Mouse (Mus musculus) CH12.LX (cell line): ENCODE results near the gene Rab37. TPM values are rescaled to one million over a fixed set of nuclear protein-coding genes. Genes with fewer than 3 reads are reported as not detected.

Source experiments
- DNase-seq: peaks from one replicate; pipeline ENCODE4 v3.0.0-alpha.2; 2013; ENCODE audit errors: extremely low read depth
- H3K27ac ChIP-seq: 2 replicates; pipeline ENCODE4 v1.5.1; 2012; ENCODE audit warnings: low read depth, mild to moderate bottlenecking, control low read depth, moderate library complexity; ENCODE audit not compliant: insufficient read depth
- H3K27me3 ChIP-seq: replicated peaks from 2 replicates; pipeline ENCODE3; 2012; ENCODE audit warnings: inconsistent platforms
- H3K36me3 ChIP-seq, 2 experiments: replicated peaks in 1 of 2; 2 replicates each; pipeline versions ENCODE3 to v1.6.1; 2012; ENCODE audit warnings: inconsistent platforms in 1 of 2, low read length in 1 of 2, mild to moderate bottlenecking in 1 of 2, mixed read lengths in 1 of 2, moderate library complexity in 1 of 2; ENCODE audit not compliant: control insufficient read depth in 1 of 2, insufficient read depth in 1 of 2
- H3K4me1 ChIP-seq, 2 experiments: 2 replicates each; pipeline ENCODE4 v1.6.1; 2012; ENCODE audit warnings: inconsistent platforms in 1 of 2, moderate library complexity in 1 of 2; ENCODE audit not compliant: insufficient read depth in 2 of 2, control insufficient read depth in 1 of 2
- H3K4me2 ChIP-seq: 2 replicates; pipeline ENCODE4 v1.6.1; 2012; ENCODE audit warnings: low read depth, mild to moderate bottlenecking, control low read depth; ENCODE audit not compliant: poor library complexity, insufficient read depth, severe bottlenecking
- H3K4me3 ChIP-seq, 3 experiments: fragments of 150-350 bp in 1 of 3; sonication (generic) in 1 of 3; replicated peaks in 1 of 3; 2 replicates each; pipeline versions ENCODE3 to v1.5.1; 2011 to 2012; ENCODE audit warnings: low read depth in 2 of 3, low read length in 2 of 3, mild to moderate bottlenecking in 2 of 3, moderate library complexity in 2 of 3, control low read depth in 1 of 3, improper control_type of control experiment in 1 of 3, inconsistent platforms in 1 of 3, mixed read lengths in 1 of 3; ENCODE audit not compliant: poor library complexity in 1 of 3
- H3K79me2 ChIP-seq: replicated peaks from 2 replicates; pipeline ENCODE4 v1.6.1; 2012; ENCODE audit warnings: mild to moderate bottlenecking, moderate library complexity; ENCODE audit not compliant: control insufficient read depth, poor library complexity, insufficient read depth, severe bottlenecking; ENCODE audit errors: extremely low read depth
- H3K9ac ChIP-seq: 2 replicates; pipeline ENCODE4 v1.6.1; 2012; ENCODE audit warnings: low read depth, mild to moderate bottlenecking, control low read depth, moderate library complexity; ENCODE audit not compliant: insufficient read depth
- H3K9me3 ChIP-seq: replicated peaks from 2 replicates; pipeline ENCODE3; 2012; ENCODE audit warnings: low read length, inconsistent platforms, mixed read lengths
- BHLHE40 ChIP-seq: IDR thresholded peaks from 2 replicates; pipeline ENCODE4 v1.6.1; 2011; ENCODE audit warnings: mild to moderate bottlenecking, low read depth, low read length, improper control_type of control experiment
- CTCF ChIP-seq, 2 experiments: IDR thresholded peaks in 1 of 2; conservative IDR thresholded peaks in 1 of 2; 2 replicates each; pipeline ENCODE4 v1.5.1; 2011 to 2012; ENCODE audit warnings: low read depth in 2 of 2, low read length in 2 of 2, improper control_type of control experiment in 1 of 2, inconsistent platforms in 1 of 2, mild to moderate bottlenecking in 1 of 2, moderate library complexity in 1 of 2
- ELF1 ChIP-seq: IDR thresholded peaks from 2 replicates; pipeline ENCODE4 v1.6.1; 2014; ENCODE audit warnings: low read depth, mild to moderate bottlenecking, inconsistent platforms, low read length, improper control_type of control experiment
- EP300 ChIP-seq: IDR thresholded peaks from 2 replicates; pipeline ENCODE4 v1.6.1; 2011; ENCODE audit warnings: low read length, improper control_type of control experiment
- ETS1 ChIP-seq: conservative IDR thresholded peaks from 2 replicates; pipeline ENCODE4 v1.6.1; 2012; ENCODE audit warnings: low read depth, mild to moderate bottlenecking, inconsistent platforms, low read length, improper control_type of control experiment, moderate library complexity
- MAZ ChIP-seq: IDR thresholded peaks from 2 replicates; pipeline ENCODE4 v1.6.1; 2012; ENCODE audit warnings: low read depth, mild to moderate bottlenecking, inconsistent platforms, low read length, improper control_type of control experiment, moderate library complexity
- MXI1 ChIP-seq: IDR thresholded peaks from 2 replicates; pipeline ENCODE4 v1.6.1; 2011; ENCODE audit warnings: mild to moderate bottlenecking, low read depth, low read length, improper control_type of control experiment
- MYC ChIP-seq: IDR thresholded peaks from 2 replicates; pipeline ENCODE4 v1.6.1; 2011; ENCODE audit warnings: low read depth, mild to moderate bottlenecking, improper control_type of control experiment, low read length
- RAD21 ChIP-seq: IDR thresholded peaks from 2 replicates; pipeline ENCODE4 v1.6.1; 2011; ENCODE audit warnings: low read depth, mild to moderate bottlenecking, low read length, improper control_type of control experiment, moderate library complexity
- RCOR1 ChIP-seq: conservative IDR thresholded peaks from 2 replicates; pipeline ENCODE4 v1.6.1; 2012; ENCODE audit warnings: low read depth, mild to moderate bottlenecking, inconsistent platforms, low read length, improper control_type of control experiment
- TCF12 ChIP-seq: IDR thresholded peaks from 2 replicates; pipeline ENCODE4 v1.6.1; 2014; ENCODE audit warnings: low read depth, mild to moderate bottlenecking, inconsistent platforms, low read length, improper control_type of control experiment
- ZKSCAN1 ChIP-seq: IDR thresholded peaks from 2 replicates; pipeline ENCODE4 v1.6.1; 2012; ENCODE audit warnings: low read depth, inconsistent platforms, low read length, improper control_type of control experiment, borderline replicate concordance
- ZMIZ1 ChIP-seq: IDR thresholded peaks from 2 replicates; pipeline ENCODE4 v1.6.1; 2012; ENCODE audit warnings: low read depth, mild to moderate bottlenecking, inconsistent platforms, low read length, improper control_type of control experiment
- ZNF384 ChIP-seq: IDR thresholded peaks from 2 replicates; pipeline ENCODE4 v1.6.1; 2012; ENCODE audit warnings: low read depth, low read length, improper control_type of control experiment, inconsistent platforms
- dilution Hi-C: fragments of 300-500 bp; cut with MboI; formaldehyde crosslinking; loops from 2 replicates; pipeline ENCODE4 v1.14.3; 2020; ENCODE audit warnings: low sequenced_read_pairs; ENCODE audit not compliant: extremely low pct_unique_long_range_greater_than_20kb, extremely low pct_ligation_motif_present
- in situ Hi-C: fragments of 300-500 bp; cut with MboI; formaldehyde crosslinking; loops from 3 replicates; pipeline ENCODE4 v1.14.3; 2019; ENCODE audit warnings: low sequenced_read_pairs, low pct_ligation_motif_present, low pct_unique_long_range_greater_than_20kb, mixed read lengths
- polyA plus RNA-seq: library from polyadenylated mRNA; unstranded; fragments of >175 nt; gene quantifications from 2 replicates; pipeline ENCODE4 v1.2.1, GENCODE M21; 2012; ENCODE audit warnings: low read depth; ENCODE audit not compliant: insufficient read length
- total RNA-seq, 2 experiments: library from RNA; depleted of rRNA; stranded (reverse); fragments of 300-350 nt in 1 of 2; fragments of >200 nt in 1 of 2; gene quantifications; 2 replicates each; pipeline ENCODE4 v1.2.3; 2012 to 2014

Rab37 gene
- total and polyA plus RNA-seq, 3 experiments = 2.0 to 3.6 (median 2.3) TPM

DNA sequence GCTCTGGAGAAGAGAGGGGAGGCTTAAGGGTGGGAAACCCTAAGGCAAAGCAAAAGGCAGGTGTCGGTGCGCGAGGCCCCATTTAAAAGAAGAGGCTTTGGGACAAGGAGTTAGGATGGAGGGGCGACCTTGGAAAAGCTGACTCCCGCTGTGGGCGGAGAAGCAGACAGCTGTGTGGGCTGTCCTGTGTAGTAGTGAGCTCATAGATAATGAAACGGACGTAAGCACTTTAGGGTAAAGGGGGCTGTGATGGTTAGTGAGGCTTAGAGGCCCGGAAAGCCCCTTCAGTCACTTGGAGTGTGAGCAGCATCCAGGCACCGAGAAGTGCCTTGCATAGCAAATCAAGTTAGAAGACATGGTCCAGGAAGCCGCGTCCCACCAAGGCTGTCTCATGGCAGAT lies 96.5 kb downstream of the Rab37 start, which contains the start of gene Nat9:
Nat9 (minus strand) TSS at position 167 of the 400 bp plus-strand sequence.
- Histone ChIP-seq H3K36me3 (peaks cover 26 to 60% of the 10 kb centered on the region in 2 experiments), H3K4me2 (peak within 1 kb of the TSS; percentile 83), H3K4me1 (peaks cover 12 to 43% of the 10 kb centered on the region in 2 experiments), H3K9ac (peak within 1 kb of the TSS; percentile 73), H3K27ac (peak within 1 kb of the TSS; percentile 57), H3K9me3 (no peaks in the 10 kb centered on the region), H3K4me3 (peak within 1 kb of the TSS; percentile 71 to 94 (median 82)), H3K79me2 (no peaks in the 10 kb centered on the region; the same call in 1 of the 2 replicates), H3K27me3 (no peaks in the 10 kb centered on the region)
- DNase-seq = peak; percentile 70
- TF ChIP-seq ZMIZ1 (no peak), BHLHE40 (no peak), ELF1 (no peak), ETS1 (peak; percentile 58; the same call in 1 of the 2 replicates), ZNF384 (no peak)
- in situ Hi-C loops = no loop called here
- dilution Hi-C loops = no loop called here

DNA sequence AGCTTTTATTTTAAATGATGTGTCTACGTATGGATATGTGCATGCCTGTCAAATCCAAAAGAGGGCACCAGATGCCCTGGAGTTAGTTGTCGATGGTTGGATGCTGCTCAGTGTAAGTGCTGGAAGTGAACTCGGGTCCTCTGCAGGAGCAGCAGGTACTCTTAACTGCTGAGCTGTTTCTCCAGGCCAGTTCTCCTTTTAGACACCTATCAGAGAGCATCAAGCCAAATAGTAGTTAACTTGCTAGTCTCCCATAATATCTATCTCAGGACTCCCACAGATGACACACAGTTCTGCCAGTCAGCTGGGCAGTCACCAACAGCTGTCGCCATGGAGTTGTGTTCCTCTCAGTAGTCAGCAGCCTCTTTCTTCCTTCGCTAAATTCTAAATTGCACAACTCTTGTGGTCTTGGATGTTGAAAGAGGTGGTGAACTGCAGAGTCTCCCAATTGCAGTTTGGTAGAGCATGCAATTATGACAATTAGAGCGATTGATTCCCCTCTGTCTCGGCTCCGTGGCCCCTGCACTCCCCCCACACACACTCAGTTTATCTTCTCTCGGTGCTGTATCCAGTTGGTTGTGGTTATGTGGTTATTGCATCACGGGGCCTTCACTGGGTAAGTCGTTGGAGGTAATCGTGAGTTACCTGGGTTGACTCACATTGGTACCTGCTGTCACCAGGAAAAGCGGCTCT lies 97.5 kb downstream of the Rab37 start:
- in situ Hi-C loops (no loop called here), dilution Hi-C loops (no loop called here)
- TF ChIP-seq CTCF (conservative IDR thresholded peaks at IDR 0.05 in 1 of 2, IDR thresholded peaks at IDR 0.05 in 1 of 2; ENCODE audit: low read depth in 2 of 2, low read length in 2 of 2) = peak in 1 of 2 experiments; percentile 38; a peak in 2 of 4 replicates
- no peak for TF ChIP-seq MAZ
- TF ChIP-seq ZKSCAN1 = no peak
- peak; percentile 19 for TF ChIP-seq RAD21
- TF ChIP-seq ELF1 = no peak
- no peak for TF ChIP-seq MXI1
- no peak for TF ChIP-seq TCF12
- no peak for TF ChIP-seq MYC
- no peak for TF ChIP-seq ZMIZ1
- no peak for TF ChIP-seq EP300
- TF ChIP-seq RCOR1 = no peak
- no peak for DNase-seq
- Histone ChIP-seq H3K9ac (no peak overlapping the region), H3K36me3 (peaks cover 17 to 50% of the 10 kb centered on the region in 2 experiments), H3K27ac (no peak overlapping the region), H3K27me3 (no peaks in the 10 kb centered on the region), H3K9me3 (no peaks in the 10 kb centered on the region), H3K4me2 (peak overlapping the region; percentile 83), H3K4me3 (no peak overlapping the region), H3K79me2 (no peaks in the 10 kb centered on the region; the same call in 1 of the 2 replicates), H3K4me1 (peaks cover 12 to 43% of the 10 kb centered on the region in 2 experiments)
